ENCODE assay signal across 24 mouse cellular contexts in the genomic region with DNA sequence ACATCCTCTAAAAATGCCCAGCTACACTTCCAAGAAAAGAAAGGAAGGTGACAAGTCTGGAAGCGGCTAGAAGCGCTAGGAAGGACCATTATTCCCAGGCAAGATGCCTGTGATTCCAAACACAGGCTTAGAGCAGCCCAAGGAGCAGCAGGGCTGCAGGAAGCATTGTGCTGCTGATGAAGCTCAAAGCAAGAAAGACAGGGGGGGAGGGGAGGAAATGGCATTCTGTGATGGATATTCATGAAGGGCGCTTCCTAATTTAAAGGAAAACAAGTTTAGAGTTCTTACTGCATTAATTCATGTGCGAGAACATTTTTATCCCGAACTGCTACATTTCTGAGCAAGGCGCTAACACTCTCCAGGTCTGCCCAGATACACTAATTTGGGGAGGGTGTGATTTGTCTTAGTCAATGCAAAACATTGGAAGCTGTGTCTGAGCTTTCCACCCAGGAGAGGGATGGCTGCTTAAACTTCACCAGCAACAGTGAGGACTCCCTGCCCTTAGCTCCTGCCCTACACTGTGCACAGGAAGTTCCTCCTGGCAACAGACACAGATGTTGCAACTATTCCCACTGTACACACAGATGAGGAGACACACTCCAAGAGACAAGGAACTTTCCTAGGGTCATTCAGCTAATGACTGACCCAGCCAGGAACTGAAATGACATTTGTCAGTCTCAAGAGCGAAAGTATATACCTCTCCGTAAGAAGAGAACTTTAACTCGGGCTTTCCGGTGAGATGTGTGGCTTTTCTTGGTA. TPM values are rescaled to one million over a fixed set of nuclear protein-coding genes. Genes with fewer than 3 reads are reported as not detected.
DNase-seq lines count a peak whose midpoint lies in the region; ATAC-seq and TF ChIP-seq lines count a peak whose summit lies in the region.
"Had no signal": no experiment of that assay in that cellular context is flagged by ENCODE, and none has a peak within 500 bp of the region (broad histone marks: within the 10 kb centered on the region; RNA-seq: fewer than 3 reads in every experiment).

No protein-coding gene starts in this region.

- 64% methylated on average over 10 of the region's 10 CpGs for WGBS in forebrain, embryonic 16.5 days
- 61% methylated on average over 10 of the region's 10 CpGs for WGBS in forebrain, embryonic 11.5 days
- WGBS in liver, adult 2 months, result 66% methylated on average over 10 of the region's 10 CpGs
- WGBS in liver, embryonic 12.5 days (ENCODE audit: insufficient replicate concordance), result 78% methylated on average over 10 of the region's 10 CpGs

- H3K27ac ChIP-seq in forebrain, embryonic 16.5 days (ENCODE audit: low read length), result 0 out of 2 replicates have a peak overlapping the region, but pooled peaks have one; percentile 43
- no peak overlapping the region for H3K27ac ChIP-seq in forebrain, embryonic 11.5 days (ENCODE audit: low read depth, low read length)
- no peak overlapping the region for H3K27ac ChIP-seq in liver, adult 2 months (replicated peaks; ENCODE audit: insufficient read depth, low read depth, low read length)
- H3K27ac ChIP-seq in liver, embryonic 12.5 days, result no peak overlapping the region
- peak overlapping the region; percentile 78 for H3K27ac ChIP-seq in ES-E14 (ENCODE audit: insufficient read depth, low read depth, low read length, poor library complexity, severe bottlenecking)
- H3K27ac ChIP-seq: forebrain, embryonic 13.5 days; heart, embryonic 10.5 days; hindbrain, postnatal 0 days; limb, embryonic 13.5 days; neural tube, embryonic 12.5 days had no signal

- no peak overlapping the region for H3K4me3 ChIP-seq in forebrain, embryonic 16.5 days (replicated peaks; ENCODE audit: low read length)
- H3K4me3 ChIP-seq in forebrain, embryonic 11.5 days (ENCODE audit: low read depth, low read length), result no peak overlapping the region
- no peak overlapping the region for H3K4me3 ChIP-seq in liver, adult 2 months (ENCODE audit: insufficient read depth, low read depth, low read length)
- H3K4me3 ChIP-seq in liver, embryonic 12.5 days, result no peak overlapping the region
- H3K4me3 ChIP-seq in ES-E14 (ENCODE audit: insufficient read depth in 1 of 2, low read depth in 1 of 2, low read length in 2 of 2, poor library complexity in 1 of 2, severe bottlenecking in 1 of 2), result no peak overlapping the region
- H3K4me3 ChIP-seq: forebrain, embryonic 13.5 days; heart, embryonic 10.5 days; limb, embryonic 13.5 days; neural tube, embryonic 12.5 days had no signal

- in situ Hi-C loops in ES-E14 (cut with MboI; ENCODE audit: low sequenced_read_pairs in 2 of 2, unreplicated experiment in 2 of 2), result no loop called here

- H3K9me3 ChIP-seq in forebrain, embryonic 16.5 days (ENCODE audit: control insufficient read depth, low read length), result no peaks in the 10 kb centered on the region
- H3K9me3 ChIP-seq in forebrain, embryonic 11.5 days (ENCODE audit: control insufficient read depth, low read length), result no peaks in the 10 kb centered on the region
- H3K9me3 ChIP-seq in liver, embryonic 12.5 days (replicated peaks), result no peaks in the 10 kb centered on the region
- H3K9me3 ChIP-seq in ES-E14 (ENCODE audit: control insufficient read depth, insufficient read depth, low read depth, low read length), result no peaks in the 10 kb centered on the region
- H3K9me3 ChIP-seq: forebrain, embryonic 13.5 days; heart, embryonic 10.5 days; limb, embryonic 13.5 days; neural tube, embryonic 12.5 days had no signal

- no peaks in the 10 kb centered on the region for H3K27me3 ChIP-seq in forebrain, embryonic 16.5 days (replicated peaks; ENCODE audit: control insufficient read depth, insufficient read depth, low read length)
- no peaks in the 10 kb centered on the region for H3K27me3 ChIP-seq in forebrain, embryonic 11.5 days (ENCODE audit: control insufficient read depth, insufficient read depth, low read length)
- no peaks in the 10 kb centered on the region for H3K27me3 ChIP-seq in liver, adult 2 months (ENCODE audit: control insufficient read depth, insufficient read depth, low read length)
- no peaks in the 10 kb centered on the region for H3K27me3 ChIP-seq in liver, embryonic 12.5 days (replicated peaks)
- H3K27me3 ChIP-seq: CH12.LX; forebrain, embryonic 13.5 days; limb, embryonic 13.5 days; neural tube, embryonic 12.5 days; Patski had no signal

- H3K4me2 ChIP-seq in forebrain, embryonic 16.5 days (ENCODE audit: low read length), result no peak overlapping the region
- no peak overlapping the region for H3K4me2 ChIP-seq in forebrain, embryonic 11.5 days (ENCODE audit: low read depth, low read length, severe bottlenecking)
- H3K4me2 ChIP-seq in liver, embryonic 12.5 days, result no peak overlapping the region
- H3K4me2 ChIP-seq: forebrain, embryonic 13.5 days; limb, embryonic 13.5 days; lung, embryonic 14.5 days; neural tube, embryonic 12.5 days had no signal

- no peak overlapping the region for H3K9ac ChIP-seq in forebrain, embryonic 16.5 days (replicated peaks; ENCODE audit: low read depth, low read length)
- no peak overlapping the region for H3K9ac ChIP-seq in forebrain, embryonic 11.5 days (ENCODE audit: low read length)
- H3K9ac ChIP-seq in liver, adult 2 months (ENCODE audit: low read depth, low read length), result no peak overlapping the region
- H3K9ac ChIP-seq in liver, embryonic 12.5 days, result no peak overlapping the region
- 0 out of 2 replicates have a peak overlapping the region, but pooled peaks have one; percentile 28 for H3K9ac ChIP-seq in ES-E14 (ENCODE audit: insufficient read depth, low read depth, low read length, poor library complexity, severe bottlenecking)
- H3K9ac ChIP-seq: forebrain, embryonic 13.5 days; limb, embryonic 13.5 days; lung, embryonic 14.5 days; neural tube, embryonic 12.5 days had no signal

- H3K36me3 ChIP-seq in forebrain, embryonic 16.5 days (ENCODE audit: control insufficient read depth, insufficient read depth), result 0 out of 2 replicates have a peak, but pooled peaks cover 2% of the 10 kb centered on the region
- no peaks in the 10 kb centered on the region for H3K36me3 ChIP-seq in forebrain, embryonic 11.5 days (ENCODE audit: control insufficient read depth, insufficient read depth, low read length)
- peaks cover 9% of the 10 kb centered on the region for H3K36me3 ChIP-seq in liver, adult 2 months (ENCODE audit: control insufficient read depth, insufficient read depth, low read length)
- peaks cover 40% of the 10 kb centered on the region for H3K36me3 ChIP-seq in liver, embryonic 12.5 days
- H3K36me3 ChIP-seq in ES-E14 (ENCODE audit: control insufficient read depth, insufficient read depth, low read length, poor library complexity, severe bottlenecking), result peaks cover 19% of the 10 kb centered on the region

- TF ChIP-seq CTCF in liver, adult 2 months (IDR thresholded peaks at IDR 0.05; ENCODE audit: low read depth, low read length), result no peak

- TF ChIP-seq POLR2A in liver, adult 2 months (IDR thresholded peaks at IDR 0.05; ENCODE audit: extremely low read depth, insufficient read depth, low read length), result no peak

- peaks cover 33% of the 10 kb centered on the region for H3K4me1 ChIP-seq in forebrain, embryonic 16.5 days (replicated peaks; ENCODE audit: control insufficient read depth, insufficient read depth, low read length)
- peaks cover 1% of the 10 kb centered on the region; the same call in 1 of the 2 replicates for H3K4me1 ChIP-seq in forebrain, embryonic 11.5 days (replicated peaks; ENCODE audit: control insufficient read depth, insufficient read depth, low read length)
- H3K4me1 ChIP-seq in liver, adult 2 months (ENCODE audit: control insufficient read depth, insufficient read depth, low read length), result peaks cover 7% of the 10 kb centered on the region; the same call in 1 of the 2 replicates
- peaks cover 49% of the 10 kb centered on the region for H3K4me1 ChIP-seq in liver, embryonic 12.5 days
- peaks cover 10 to 19% of the 10 kb centered on the region in 2 experiments for H3K4me1 ChIP-seq in ES-E14 (ENCODE audit: control insufficient read depth in 2 of 2, insufficient read depth in 2 of 2, low read length in 2 of 2, poor library complexity in 1 of 2)

- no peak for DNase-seq in forebrain, embryonic 11.5 days (ENCODE audit: low spot score)
- peak; percentile 87 for DNase-seq in liver, adult 2 months (ENCODE audit: extremely low read depth, low read depth, low spot score)
- no peak for DNase-seq in ES-E14 (ENCODE audit: low read depth, low spot score)
- DNase-seq in lung, postnatal 14 days, result peak; percentile 36
- DNase-seq in kidney, adult 11 months, result no peak
- DNase-seq: cerebellum, adult 11 months; cerebellum, postnatal 25 days; gastrocnemius, postnatal 36 days; heart, postnatal 14 days; kidney, adult 18-20 months; kidney, postnatal 25 days; lung, embryonic 14.5 days; right cerebral cortex, postnatal 25 days; thymus, postnatal 14 days had no signal

- peaks cover 23% of the 10 kb centered on the region for H3K79me2 ChIP-seq in liver, adult 2 months (ENCODE audit: control insufficient read depth, insufficient read depth, low read length)

- no peak for ATAC-seq in forebrain, embryonic 16.5 days
- ATAC-seq in forebrain, embryonic 11.5 days (replicated peaks; ENCODE audit: low FRiP score), result no peak
- no peak for ATAC-seq in liver, embryonic 12.5 days
- no peak for ATAC-seq in CD4-positive, CD25-positive, alpha-beta regulatory T cell, adult 4 months
- ATAC-seq: forebrain, embryonic 13.5 days; hindbrain, postnatal 0 days; Patski had no signal

RNA-seq across cellular contexts. Expression of a gene that starts 4.3 kb away (rescaled TPM):
- polyA plus RNA-seq in forebrain, embryonic 16.5 days (2015; fragmentation: Nextera tagmentation; extraction: Ambion mirVana), result 9.0 and 10.1 TPM in 2 replicates
- polyA plus RNA-seq in forebrain, embryonic 11.5 days (2014; fragmentation: Nextera tagmentation; extraction: Ambion mirVana), result 9.2 and 10.6 TPM in 2 replicates
- 1.9 and 3.1 TPM in 2 replicates for total RNA-seq in liver, adult 2 months (2014; rRNA removed)
- polyA plus RNA-seq in liver, adult 2 months (2012; rRNA removed), result 2.5 and 2.8 TPM in 2 replicates
- 3.6 and 3.7 TPM in 2 replicates for polyA plus RNA-seq in liver, embryonic 12.5 days (2016; fragmentation: Nextera tagmentation; extraction: Ambion mirVana)
- total RNA-seq in ES-E14 (2012; rRNA removed), result 13.4 and 16.5 TPM in 2 replicates
- 1 to 10 TPM; 1.4 TPM for polyA plus RNA-seq in CD4-positive, CD25-positive, alpha-beta regulatory T cell, adult 4 months (2017; shearing (Covaris generic))

RNA-seq across cellular contexts. Expression of a gene that starts 41.5 kb away (rescaled TPM):
- 32.7 and 40.5 TPM in 2 replicates for polyA plus RNA-seq in forebrain, embryonic 16.5 days (2015; fragmentation: Nextera tagmentation; extraction: Ambion mirVana)
- polyA plus RNA-seq in forebrain, embryonic 11.5 days (2014; fragmentation: Nextera tagmentation; extraction: Ambion mirVana), result 21.0 and 23.7 TPM in 2 replicates
- 19.6 and 21.6 TPM in 2 replicates for total RNA-seq in liver, adult 2 months (2014; rRNA removed)
- polyA plus RNA-seq in liver, adult 2 months (2012; rRNA removed), result 8.5 and 9.0 TPM in 2 replicates
- 8.4 TPM in 2 replicates for polyA plus RNA-seq in liver, embryonic 12.5 days (2016; fragmentation: Nextera tagmentation; extraction: Ambion mirVana)
- 31.3 and 32.0 TPM in 2 replicates for total RNA-seq in ES-E14 (2012; rRNA removed)
- 10 to 100 TPM; 18.3 to 24.0 TPM for polyA plus RNA-seq in CD4-positive, CD25-positive, alpha-beta regulatory T cell, adult 4 months (2017; shearing (Covaris generic))

RNA-seq across cellular contexts. Expression of a gene that starts 55.5 kb away (rescaled TPM):
- polyA plus RNA-seq in forebrain, embryonic 16.5 days (2015; fragmentation: Nextera tagmentation; extraction: Ambion mirVana), result 44.8 and 50.4 TPM in 2 replicates
- 17.7 and 19.5 TPM in 2 replicates for polyA plus RNA-seq in forebrain, embryonic 11.5 days (2014; fragmentation: Nextera tagmentation; extraction: Ambion mirVana)
- total RNA-seq in liver, adult 2 months (2014; rRNA removed), result 2.6 and 3.6 TPM in 2 replicates
- polyA plus RNA-seq in liver, adult 2 months (2012; rRNA removed), result 2.7 and 3.3 TPM in 2 replicates
- polyA plus RNA-seq in liver, embryonic 12.5 days (2016; fragmentation: Nextera tagmentation; extraction: Ambion mirVana), result 1.1 and 1.4 TPM in 2 replicates
- 5.4 and 9.2 TPM in 2 replicates for total RNA-seq in ES-E14 (2012; rRNA removed)
- polyA plus RNA-seq in CD4-positive, CD25-positive, alpha-beta regulatory T cell, adult 4 months (2017; shearing (Covaris generic)), result 10 to 100 TPM in 1 of 2 experiments, 1 to 10 TPM in 1; 7.2 to 14.4 TPM

Comparison
In these comparisons a context has a peak if more than half of its experiments do, and no peak if none do; other contexts are left out.
1. H3K27ac ChIP-seq: peak in forebrain, embryonic 16.5 days (single experiment) and ES-E14 (single experiment); none in forebrain, embryonic 11.5 days (single experiment), liver, adult 2 months (single experiment) and liver, embryonic 12.5 days (single experiment).
2. DNase-seq: peak in liver, adult 2 months (single experiment) and lung, postnatal 14 days (single experiment); none in forebrain, embryonic 11.5 days (single experiment), ES-E14 (single experiment) and kidney, adult 11 months (single experiment).